Mouse (Mus musculus): ENCODE measurements around the gene Ptpra.

- no peak for TF ChIP-seq POLR2A (IDR thresholded peaks at IDR 0.05; ENCODE audit: insufficient read length, low read depth)
- TF ChIP-seq MAX (IDR thresholded peaks at IDR 0.05; ENCODE audit: low read depth): no peak
- TF ChIP-seq REST (IDR thresholded peaks at IDR 0.05; ENCODE audit: insufficient read depth, insufficient read length): no peak
- no peak for TF ChIP-seq POLR2AphosphoS2 (IDR thresholded peaks at IDR 0.05; ENCODE audit: insufficient read length, low read depth)
- no peak for TF ChIP-seq MYOD1 (IDR thresholded peaks at IDR 0.05; ENCODE audit: control insufficient read depth in 1 of 3, insufficient read length in 2 of 3, low read depth in 2 of 3)
- no peak for TF ChIP-seq TCF3 (IDR thresholded peaks at IDR 0.05; ENCODE audit: insufficient read length, low read depth)
- no peak for TF ChIP-seq SRF (IDR thresholded peaks at IDR 0.05; ENCODE audit: control insufficient read depth, insufficient read length, low read depth)
- TF ChIP-seq MYOG (IDR thresholded peaks at IDR 0.05; ENCODE audit: control insufficient read depth in 1 of 3, insufficient read depth in 1 of 3, insufficient read length in 2 of 3, low read depth in 2 of 3): no peak
- TF ChIP-seq CEBPB (IDR thresholded peaks at IDR 0.05; ENCODE audit: insufficient read depth, poor library complexity, severe bottlenecking): no peak
- TF ChIP-seq E2F4 (IDR thresholded peaks at IDR 0.05; ENCODE audit: insufficient read depth): no peak
- no peak for TF ChIP-seq USF1 (IDR thresholded peaks at IDR 0.05; ENCODE audit: low read depth)
Measured at GRCm38 (mm10) chr2:130513907-130514306, 63.8 kb downstream of the Ptpra start.

All from myocyte (in vitro differentiated cells).